Mouse (Mus musculus) adrenal gland, postnatal 36 days (tissue): ENCODE results near the gene Trap1. TPM values are rescaled to one million over a fixed set of nuclear protein-coding genes. Genes with fewer than 3 reads are reported as not detected.
"Not testable (repeated sequence)": the region's sequence is repeated elsewhere in the genome, so short reads cannot be mapped to it uniquely, and the experiment has no call there.

Source experiments
- DNase-seq, 2 experiments: peaks; one replicate each; pipeline ENCODE4 v3.0.0; 2021; ENCODE audit warnings: mixed read lengths in 1 of 2
- total RNA-seq, 2 experiments: library from RNA; stranded (reverse); gene quantifications; 2 replicates each; pipeline ENCODE4 v1.2.3; 2021

Gene Trap1
- total RNA-seq, 2 experiments from 2014 or later, result 197 to 218 TPM

DNA sequence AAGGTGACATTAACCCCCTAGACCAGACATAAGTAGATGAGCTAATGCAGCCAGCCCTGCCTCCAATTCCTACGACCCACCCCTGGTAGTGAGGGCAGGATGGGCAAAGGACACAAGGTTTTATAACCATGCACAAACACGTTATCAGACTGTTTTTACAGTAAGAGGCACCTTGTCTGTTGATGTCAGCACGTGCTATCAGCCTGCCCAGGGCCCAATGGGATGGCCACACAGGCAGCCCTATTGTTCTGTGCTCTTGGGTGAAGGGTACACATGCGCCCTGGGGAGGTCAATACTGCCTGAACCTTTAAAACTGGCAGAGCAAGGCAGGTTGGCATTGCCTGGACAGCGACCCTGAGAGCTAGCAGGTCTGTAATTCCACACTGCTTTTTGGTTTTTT, 40.8 kb downstream of the Trap1 start, which contains the start of gene Dnase1:
Dnase1 (plus strand) TSS at position 136 of the 400 bp plus-strand sequence.
- no peak for DNase-seq

DNA sequence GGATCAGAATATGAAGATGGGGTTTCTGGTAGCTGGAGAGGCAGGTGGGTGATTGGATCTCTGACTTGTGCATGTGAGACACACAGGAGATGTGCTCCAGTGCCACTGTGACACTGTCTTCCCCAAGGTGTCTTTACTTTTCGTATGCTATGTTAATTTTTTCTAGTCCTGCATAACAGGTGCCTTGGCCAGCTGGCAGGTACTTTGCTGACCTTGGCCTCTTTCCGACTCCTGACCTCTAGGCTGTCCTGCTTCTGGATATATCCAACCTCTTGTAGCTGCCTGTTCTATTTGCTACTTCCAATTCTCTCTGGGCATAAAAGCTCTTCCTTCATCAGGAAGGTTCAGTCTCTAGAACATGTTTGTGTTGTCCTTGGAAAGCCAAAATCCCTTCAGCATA, 42.1 kb downstream of the Trap1 start:
- no peak for DNase-seq

DNA sequence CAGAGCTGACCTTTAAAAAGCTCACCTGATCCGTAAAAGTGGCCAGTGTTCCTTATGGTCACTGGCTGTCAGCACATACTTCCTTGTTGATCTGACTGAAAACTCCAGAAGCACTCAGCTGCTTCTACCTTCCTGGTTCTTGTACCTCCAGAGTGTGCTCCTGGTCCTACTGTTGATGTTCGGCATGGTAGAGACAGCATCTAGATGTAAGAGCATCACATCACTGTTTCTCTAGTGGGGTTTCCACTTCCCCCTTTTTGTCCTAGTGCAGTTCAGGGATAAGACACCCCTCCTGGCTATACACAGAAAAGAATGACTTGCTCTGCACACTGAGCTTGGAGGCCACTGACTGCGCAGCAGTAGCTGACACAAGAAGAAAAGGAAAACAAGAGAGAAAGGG, 43.2 kb downstream of the Trap1 start:
- DNase-seq, result no peak

DNA sequence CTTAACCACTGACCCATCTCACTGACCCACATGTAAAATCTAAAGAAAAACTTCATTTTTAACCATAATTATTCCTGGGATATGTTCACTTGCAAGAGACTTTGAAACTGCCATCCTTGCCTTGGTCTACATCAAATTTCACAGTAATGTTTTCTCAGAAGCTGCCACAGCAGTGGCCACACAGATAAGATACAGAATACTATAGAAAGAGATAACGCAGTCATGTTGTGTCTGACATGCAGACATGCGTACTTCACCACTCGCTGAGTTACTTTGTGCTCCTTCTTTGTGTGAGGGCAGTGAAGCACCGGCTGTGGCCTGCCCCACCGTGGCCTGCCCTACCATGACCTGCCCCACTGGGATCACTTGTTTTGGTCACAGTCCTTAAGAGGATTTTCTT, 43.7 kb downstream of the Trap1 start:
- no peak for DNase-seq

DNA sequence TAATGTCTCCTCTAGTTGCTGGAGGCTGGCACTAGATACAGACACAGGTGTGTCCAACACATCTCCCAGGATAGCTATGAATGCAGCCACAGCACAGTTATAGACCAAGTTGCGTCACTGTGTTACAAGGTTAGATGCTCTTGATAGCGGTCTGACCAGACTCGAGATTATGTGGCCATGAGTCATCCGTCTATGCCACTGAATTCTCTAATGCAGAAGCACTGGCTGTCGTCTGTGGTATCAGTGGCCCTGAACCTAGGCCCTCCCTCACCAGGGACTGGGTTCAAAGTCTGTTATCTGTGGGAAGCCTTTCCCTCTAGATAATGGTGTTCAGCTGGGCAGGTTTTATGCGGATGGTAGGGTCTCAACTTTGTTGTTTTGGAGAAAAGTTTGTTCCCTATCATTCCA, 45.3 kb downstream of the Trap1 start:
- peak; percentile 63 to 68 for DNase-seq

DNA sequence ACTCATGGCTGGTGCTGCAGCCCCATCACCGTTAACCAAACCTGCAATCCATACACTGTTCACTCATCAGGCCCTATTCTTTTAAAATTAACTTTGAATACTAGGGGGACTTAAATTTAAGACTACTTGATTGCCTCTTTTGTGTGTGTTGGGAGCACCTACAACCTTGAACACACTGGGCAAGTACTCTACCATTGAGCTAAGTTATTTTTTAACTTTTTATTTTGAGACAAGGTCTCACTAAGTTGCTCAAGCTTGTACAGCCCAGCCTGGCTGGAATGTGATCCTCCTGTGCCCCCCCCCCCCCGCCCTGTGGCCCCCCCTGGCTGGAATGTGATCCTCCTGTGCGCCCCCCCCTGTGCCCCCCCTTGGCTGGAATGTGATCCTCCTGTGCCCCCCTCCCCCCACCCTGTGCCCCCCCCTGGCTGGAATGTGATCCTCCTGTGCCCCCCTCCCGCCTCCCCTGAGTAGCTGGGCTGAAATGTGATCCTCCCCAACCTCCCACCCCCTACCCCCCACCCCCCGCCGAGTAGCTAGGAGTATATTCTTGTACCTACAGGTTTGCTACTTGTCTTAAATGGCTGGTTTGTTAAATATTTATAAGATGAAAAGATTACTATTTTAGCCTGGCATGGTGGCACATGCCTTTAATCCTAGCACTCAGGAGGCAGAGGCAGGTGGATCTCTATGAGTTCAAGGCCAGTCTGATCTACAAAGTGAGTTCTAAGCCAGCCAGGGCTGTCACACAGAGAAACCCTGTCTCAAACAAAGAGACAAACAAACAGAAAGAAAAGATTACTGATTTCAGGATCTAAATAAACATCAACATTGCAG, 46.0 kb downstream of the Trap1 start:
- DNase-seq, result no peak

DNA sequence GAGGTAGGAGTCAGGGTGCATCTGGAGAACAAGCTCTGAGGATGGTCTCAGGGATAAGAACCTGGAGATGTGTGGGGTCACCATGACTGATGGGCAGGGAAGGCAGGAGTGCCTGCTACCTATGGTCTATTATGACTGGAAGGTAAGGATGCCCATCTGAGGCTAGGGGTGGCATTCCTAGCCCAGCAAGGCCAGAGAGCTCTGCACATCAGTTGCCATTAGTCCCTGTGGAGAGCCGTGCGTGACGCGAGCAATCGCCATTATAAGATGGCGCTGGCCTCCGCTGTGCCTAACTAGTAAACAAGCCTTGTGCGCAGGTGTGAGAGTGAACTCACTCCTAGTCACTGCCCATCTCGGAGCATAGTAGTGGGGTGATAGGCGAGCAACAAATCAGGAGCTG, 47.1 kb downstream of the Trap1 start:
- no peak for DNase-seq

DNA sequence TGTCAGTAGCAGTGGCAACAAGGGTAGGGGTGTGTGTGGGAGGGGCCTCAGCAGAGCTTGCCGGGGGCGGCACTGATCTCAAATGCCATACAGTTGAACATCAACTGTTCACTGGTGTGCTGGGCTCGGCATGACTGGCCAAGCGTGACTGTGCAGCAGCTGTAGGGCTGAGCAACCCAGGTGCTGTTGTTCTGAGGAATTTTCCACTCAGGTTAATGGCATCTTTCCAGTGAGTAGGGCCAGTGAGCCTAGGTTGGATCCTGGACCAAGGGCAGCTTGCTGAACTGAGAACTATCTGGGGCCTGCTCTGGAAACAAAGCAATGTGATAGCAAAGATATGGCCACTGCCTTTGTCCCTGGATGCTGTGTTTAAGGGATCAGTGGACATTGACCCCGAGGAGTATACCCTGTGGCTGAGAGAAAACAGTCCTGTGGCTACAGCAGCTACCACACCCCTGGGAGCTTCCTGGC, 48.2 kb downstream of the Trap1 start:
- DNase-seq, result no peak

DNA sequence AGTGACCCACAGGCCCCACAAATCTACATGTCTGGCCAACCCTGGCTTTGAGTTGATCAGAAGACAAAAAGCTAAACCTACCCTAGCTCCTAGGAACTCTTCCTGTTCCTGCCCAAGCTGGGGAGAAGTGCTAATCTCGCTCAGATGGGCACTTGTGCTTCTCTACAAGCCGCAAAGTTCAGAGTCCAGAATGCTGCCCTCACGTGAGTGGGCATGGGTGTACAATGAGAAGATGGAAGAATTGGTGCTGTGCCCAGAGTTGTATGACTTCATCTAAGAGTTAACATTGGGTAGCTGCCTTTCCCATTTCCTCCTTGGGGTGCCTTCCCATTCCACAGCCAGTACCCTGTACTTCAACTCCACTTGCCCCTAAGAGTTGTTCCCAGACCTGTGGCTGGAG, 50.4 kb downstream of the Trap1 start:
- DNase-seq, result no peak

DNA sequence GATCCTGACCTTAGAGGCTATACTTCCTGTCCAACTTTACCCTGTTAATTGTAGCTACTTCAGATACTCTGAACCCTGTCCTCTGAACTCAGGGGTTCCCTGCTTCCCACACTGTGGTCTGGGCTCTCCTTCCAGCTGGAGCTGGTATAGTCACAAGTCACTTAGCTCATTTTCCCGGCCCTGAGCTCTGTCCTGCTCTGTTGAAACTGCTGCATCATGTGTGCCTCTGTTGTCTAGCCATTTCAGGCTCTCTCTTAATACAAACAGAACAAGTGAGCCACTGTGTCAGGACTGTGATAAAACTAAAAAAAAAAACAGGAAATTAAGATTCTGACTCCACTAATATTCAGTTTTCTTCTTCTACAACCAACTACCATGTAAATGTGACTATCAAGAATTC, 51.0 kb downstream of the Trap1 start:
- no peak for DNase-seq

DNA sequence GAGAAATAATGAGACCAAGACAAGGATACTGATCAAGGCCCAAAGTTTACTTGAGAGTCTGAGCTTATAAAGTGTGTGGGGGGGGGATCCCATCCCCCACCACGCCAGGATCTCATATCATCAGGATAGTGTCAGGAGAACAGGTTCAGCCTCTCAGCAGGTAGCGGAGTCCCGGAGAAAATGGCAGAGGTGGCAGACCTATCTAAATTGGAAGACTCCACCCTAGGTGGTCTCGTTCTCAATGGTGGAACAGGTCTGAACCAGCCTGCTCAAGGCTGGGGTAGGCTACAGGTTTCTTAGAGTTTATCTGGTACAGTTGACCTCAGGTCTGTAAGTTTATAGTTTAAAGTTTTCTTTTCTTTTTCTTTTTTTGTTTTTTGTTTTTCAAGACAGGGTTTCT, 54.9 kb downstream of the Trap1 start:
- DNase-seq, result no peak

DNA sequence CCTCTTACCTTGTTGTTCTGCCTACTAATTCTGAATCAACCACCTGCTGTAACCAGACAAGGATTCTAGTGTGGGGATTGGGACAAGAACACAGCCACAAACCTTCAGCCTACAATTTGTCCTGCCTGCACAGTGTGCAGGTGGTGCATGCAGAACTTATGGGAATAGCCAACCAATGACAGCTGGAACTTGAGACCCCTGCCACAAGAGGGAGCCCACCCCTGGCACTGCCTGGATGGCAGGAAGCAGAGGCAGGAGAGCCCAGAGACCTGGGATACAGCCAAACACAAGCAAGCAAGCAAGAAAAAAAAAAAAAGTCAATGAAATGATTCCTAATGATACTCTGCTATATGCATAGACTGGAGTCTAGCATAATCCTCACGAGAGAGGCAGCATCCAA, 56.4 kb downstream of the Trap1 start:
- DNase-seq, result no peak

DNA sequence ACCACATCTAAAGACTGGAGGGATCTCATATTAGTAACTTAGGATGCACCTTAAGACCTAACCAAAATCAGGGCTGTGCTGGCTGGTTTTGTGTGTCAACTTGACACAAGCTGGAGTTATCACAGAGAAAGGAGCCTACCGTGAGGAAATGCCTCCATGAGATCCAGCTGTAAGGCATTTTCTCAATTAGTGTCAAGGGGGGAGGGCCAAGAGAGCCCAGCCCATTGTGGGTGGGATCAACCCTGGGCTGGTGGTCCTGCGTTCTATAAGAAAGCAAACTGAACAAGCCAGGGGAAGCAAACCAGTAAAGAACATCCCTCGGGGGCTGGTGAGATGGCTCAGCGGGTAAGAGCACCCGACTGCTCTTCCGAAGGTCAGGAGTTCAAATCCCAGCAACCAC, 60.2 kb downstream of the Trap1 start:
- not testable (repeated sequence) for DNase-seq

DNA sequence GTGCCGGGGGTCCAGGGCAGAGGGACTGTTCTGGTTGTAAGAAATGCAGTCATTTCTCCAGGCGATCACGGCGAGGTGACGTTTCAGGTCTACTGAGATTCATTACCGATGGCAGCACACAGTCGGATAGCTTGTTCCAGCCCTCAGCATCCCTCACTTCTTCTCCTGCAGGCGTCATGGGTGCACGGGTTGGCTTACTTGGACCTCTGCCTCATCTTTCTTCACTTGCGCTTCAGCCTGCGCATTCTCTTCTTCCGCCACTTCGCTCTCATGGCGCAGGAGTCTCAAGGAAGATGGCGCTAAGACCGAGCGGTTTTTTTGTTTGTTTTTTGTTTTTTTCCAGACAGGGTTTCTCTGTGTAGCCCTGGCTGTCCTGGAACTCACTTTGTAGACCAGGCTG, 60.8 kb downstream of the Trap1 start:
- DNase-seq, result not testable (repeated sequence)

DNA sequence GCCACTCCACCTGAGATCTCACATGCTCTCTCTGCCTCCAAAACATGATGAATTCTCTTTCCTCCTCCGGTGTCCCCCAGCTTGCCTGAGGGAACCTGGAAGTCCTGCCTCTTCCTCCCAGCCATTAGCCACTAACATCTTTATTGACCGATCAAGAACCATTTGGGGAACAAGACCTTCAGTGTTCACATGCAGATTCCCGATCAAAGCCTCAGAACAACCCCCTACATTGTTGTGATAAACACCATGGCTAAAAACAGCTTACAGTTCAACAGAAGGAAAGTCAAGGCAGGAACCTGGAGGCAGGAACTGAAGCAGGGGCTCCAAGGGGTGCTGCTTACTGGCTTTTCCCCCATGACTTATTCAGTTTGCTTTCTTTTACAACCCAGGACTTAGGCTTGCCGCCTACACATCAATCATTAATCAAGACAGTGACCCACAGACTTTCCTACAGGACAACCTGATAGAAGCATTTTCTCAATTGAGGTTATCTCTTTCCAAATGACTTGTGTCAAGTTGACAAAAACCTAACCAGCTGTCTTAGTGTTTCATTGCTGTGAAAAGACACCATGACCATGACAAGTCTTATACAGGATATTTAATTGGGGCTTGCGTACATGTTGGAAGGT, 63.5 kb downstream of the Trap1 start:
- no peak for DNase-seq

DNA sequence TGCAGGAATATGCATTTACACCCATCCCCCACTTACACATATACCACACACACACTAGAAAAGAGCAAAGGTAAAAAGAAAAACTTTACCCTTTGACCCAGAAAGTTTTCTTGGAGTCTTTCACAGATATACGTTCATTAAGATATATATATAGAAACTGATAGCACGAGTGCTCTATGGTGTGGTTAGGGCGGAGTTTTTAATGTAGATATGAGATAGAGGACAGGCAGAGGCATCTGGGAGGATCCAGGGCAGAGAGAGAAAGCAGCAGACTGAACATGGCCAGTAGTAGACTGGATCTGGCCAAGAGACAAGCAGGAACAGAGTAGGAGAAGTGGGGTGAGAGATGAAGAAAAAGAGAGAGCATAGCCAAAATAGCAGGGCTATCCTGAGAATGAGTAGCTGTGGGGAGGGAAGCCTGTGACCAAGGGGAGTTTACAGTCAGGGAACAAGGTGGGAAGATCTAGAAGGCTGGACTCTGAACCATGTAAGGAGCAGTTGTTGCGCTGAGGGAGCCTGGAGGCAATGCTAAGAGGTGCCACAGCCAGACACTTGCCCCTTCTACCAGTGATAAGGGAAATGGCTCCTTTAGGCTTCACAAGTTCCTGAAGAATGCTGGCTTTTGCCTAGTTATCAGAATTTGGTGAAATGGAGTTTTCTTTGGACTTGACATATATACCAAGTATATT, 64.6 kb downstream of the Trap1 start:
- DNase-seq, result no peak

DNA sequence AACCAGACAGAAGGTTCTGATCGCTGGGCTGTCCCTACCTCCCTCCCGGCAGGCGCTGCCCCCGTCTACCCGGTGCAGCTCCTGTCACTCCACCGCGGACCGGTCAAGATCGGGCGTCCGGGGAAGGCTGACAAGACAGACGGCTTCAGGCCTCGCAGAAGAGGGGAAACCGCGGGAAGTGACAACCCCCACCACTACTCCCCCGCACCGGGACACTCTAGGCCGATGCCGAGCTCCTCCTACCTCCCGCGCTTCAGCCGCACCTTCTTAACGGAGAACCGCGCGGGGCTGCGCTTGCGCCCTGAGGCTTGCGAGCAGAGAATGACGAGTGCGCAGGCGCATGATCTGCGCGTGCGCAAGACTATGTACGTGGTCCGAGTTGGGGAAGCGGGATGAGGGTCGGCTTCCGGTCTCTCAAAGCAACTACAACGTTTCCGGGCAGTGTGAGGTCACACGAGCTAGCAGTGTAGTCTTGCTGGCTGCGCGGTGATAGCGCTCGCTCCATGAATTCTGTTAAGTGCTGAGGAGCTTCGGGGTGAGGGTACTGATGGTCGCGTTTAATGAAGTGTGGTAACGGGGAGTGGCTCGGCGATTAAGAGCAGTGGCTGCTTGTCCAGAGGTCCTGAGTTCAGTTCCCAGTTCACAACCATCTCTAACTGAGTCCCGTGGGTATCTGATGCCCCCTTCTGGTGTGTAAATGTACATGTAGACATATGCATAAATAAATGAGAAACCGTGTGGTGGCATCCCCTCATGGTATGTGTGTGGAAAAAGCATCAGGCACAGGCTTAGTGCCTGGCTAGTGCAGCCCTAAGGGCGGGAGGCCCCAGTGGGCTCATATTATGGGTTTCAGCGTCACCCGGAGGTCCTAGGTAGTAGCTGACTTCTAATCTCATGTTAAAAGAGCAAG, 73.9 kb downstream of the Trap1 start, which contains the start of gene Slx4:
Slx4 (minus strand) TSS at position 282 of the 910 bp plus-strand sequence.
- DNase-seq, result peak; percentile 96
